Mouse (Mus musculus) MEL (cell line): ENCODE results near the gene Rangap1. TPM values are rescaled to one million over a fixed set of nuclear protein-coding genes. Genes with fewer than 3 reads are reported as not detected.

Experiments
- DNase-seq: peaks from one replicate; pipeline ENCODE4 v3.0.0; 2011; ENCODE audit warnings: low read depth, low spot score
- H3K27ac ChIP-seq: 2 replicates; pipeline ENCODE4 v1.5.1; 2012; ENCODE audit warnings: low read depth, mild to moderate bottlenecking, control low read depth, low read length, moderate library complexity; ENCODE audit not compliant: control insufficient read depth
- H3K27me3 ChIP-seq, 2 experiments: fragments of 150-350 bp in 1 of 2; sonication (generic) in 1 of 2; 2 replicates each; pipeline ENCODE4 v1.6.1; 2012; ENCODE audit warnings: low read length in 2 of 2, mild to moderate bottlenecking in 2 of 2, improper control_type of control experiment in 1 of 2, moderate library complexity in 1 of 2; ENCODE audit not compliant: insufficient read depth in 2 of 2, control insufficient read depth in 1 of 2
- H3K36me3 ChIP-seq, 2 experiments: 2 replicates each; pipeline ENCODE4 v1.6.1; 2012 to 2014; ENCODE audit warnings: low read length in 2 of 2, improper control_type of control experiment in 1 of 2, inconsistent platforms in 1 of 2, mild to moderate bottlenecking in 1 of 2; ENCODE audit not compliant: insufficient read depth in 2 of 2, control insufficient read depth in 1 of 2
- H3K4me1 ChIP-seq, 2 experiments: fragments of 150-350 bp in 1 of 2; sonication (generic) in 1 of 2; 2 replicates each; pipeline ENCODE4 v1.6.1; 2012; ENCODE audit warnings: low read length in 2 of 2, improper control_type of control experiment in 1 of 2, mild to moderate bottlenecking in 1 of 2; ENCODE audit not compliant: insufficient read depth in 2 of 2, control insufficient read depth in 1 of 2
- H3K4me3 ChIP-seq, 2 experiments: fragments of 150-350 bp in 1 of 2; sonication (generic) in 1 of 2; 2 replicates each; pipeline ENCODE4 v1.5.1; 2012; ENCODE audit warnings: low read depth in 2 of 2, low read length in 2 of 2, mild to moderate bottlenecking in 2 of 2, moderate library complexity in 2 of 2, control low read depth in 1 of 2, improper control_type of control experiment in 1 of 2; ENCODE audit not compliant: control insufficient read depth in 1 of 2, insufficient read depth in 1 of 2
- H3K79me2 ChIP-seq: 2 replicates; pipeline ENCODE4 v1.6.1; 2012; ENCODE audit warnings: mild to moderate bottlenecking, low read length, moderate library complexity; ENCODE audit not compliant: control insufficient read depth, poor library complexity, insufficient read depth
- H3K9ac ChIP-seq: 2 replicates; pipeline ENCODE4 v1.6.1; 2012; ENCODE audit warnings: low read depth, mild to moderate bottlenecking, control low read depth, low read length, moderate library complexity; ENCODE audit not compliant: control insufficient read depth, poor library complexity, severe bottlenecking
- H3K9me3 ChIP-seq: fragments of 150-350 bp; sonication (generic); replicated peaks from 2 replicates; pipeline ENCODE4 v1.6.1; 2012; ENCODE audit warnings: mild to moderate bottlenecking, low read length, improper control_type of control experiment, moderate library complexity; ENCODE audit not compliant: insufficient read depth
- CHD1 ChIP-seq: IDR thresholded peaks from 2 replicates; pipeline ENCODE4 v1.6.1; 2012; ENCODE audit warnings: low read depth, mild to moderate bottlenecking, inconsistent platforms, low read length, improper control_type of control experiment
- CTCF ChIP-seq, 3 experiments: IDR thresholded peaks in 2 of 3; conservative IDR thresholded peaks in 1 of 3; 2 replicates each; pipeline ENCODE4 v1.5.1; 2011 to 2012; ENCODE audit warnings: low read length in 3 of 3, low read depth in 2 of 3, mild to moderate bottlenecking in 2 of 3, improper control_type of control experiment in 1 of 3, inconsistent platforms in 1 of 3, mixed read lengths in 1 of 3, moderate library complexity in 1 of 3; ENCODE audit not compliant: control insufficient read depth in 1 of 3, insufficient read depth in 1 of 3, poor library complexity in 1 of 3, severe bottlenecking in 1 of 3
- GATA1 ChIP-seq: IDR thresholded peaks from 2 replicates; pipeline ENCODE4 v1.6.1; 2011; ENCODE audit warnings: low read depth, low read length, improper control_type of control experiment
- MAFK ChIP-seq: IDR thresholded peaks from 2 replicates; pipeline ENCODE4 v1.6.1; 2011; ENCODE audit warnings: low read depth, mild to moderate bottlenecking, low read length, improper control_type of control experiment, borderline replicate concordance
- MYB ChIP-seq: IDR thresholded peaks from 2 replicates; pipeline ENCODE4 v1.6.1; 2011; ENCODE audit warnings: mild to moderate bottlenecking, low read depth, low read length, improper control_type of control experiment
- MYC ChIP-seq: IDR thresholded peaks from 2 replicates; pipeline ENCODE4 v1.6.1; 2011; ENCODE audit warnings: low read depth, mild to moderate bottlenecking, low read length, improper control_type of control experiment, moderate library complexity
- NRF1 ChIP-seq: IDR thresholded peaks from 2 replicates; pipeline ENCODE4 v1.6.1; 2014; ENCODE audit warnings: low read depth, mild to moderate bottlenecking, inconsistent platforms, low read length, improper control_type of control experiment, moderate library complexity; ENCODE audit not compliant: poor library complexity, insufficient read depth, severe bottlenecking
- POLR2AphosphoS2 ChIP-seq: IDR thresholded peaks from 2 replicates; pipeline ENCODE4 v1.6.1; 2011; ENCODE audit warnings: low read length, improper control_type of control experiment
- RCOR1 ChIP-seq: IDR thresholded peaks from 2 replicates; pipeline ENCODE4 v1.6.1; 2012; ENCODE audit warnings: low read depth, mild to moderate bottlenecking, inconsistent platforms, low read length, improper control_type of control experiment
- SMC3 ChIP-seq: IDR thresholded peaks from 2 replicates; pipeline ENCODE4 v1.6.1; 2011; ENCODE audit warnings: low read depth, low read length, improper control_type of control experiment
- TAL1 ChIP-seq: IDR thresholded peaks from 2 replicates; pipeline ENCODE4 v1.6.1; 2012; ENCODE audit warnings: mild to moderate bottlenecking, inconsistent platforms, low read length, moderate library complexity, mixed read lengths
- polyA plus RNA-seq, 2 experiments: library from polyadenylated mRNA; stranded (reverse) in 1 of 2; unstranded in 1 of 2; fragments of >175 nt in 1 of 2; fragments of >200 nt in 1 of 2; gene quantifications; 2 replicates each; pipeline versions ENCODE4 v1.2.1 to v1.2.4; 2012; ENCODE audit warnings: low replicate concordance in 2 of 2, low read depth in 1 of 2; ENCODE audit not compliant: insufficient read length in 2 of 2, insufficient read depth in 1 of 2, missing spikeins in 1 of 2
- total RNA-seq: library from RNA; depleted of rRNA; stranded (reverse); fragments of 300-350 nt; gene quantifications from 2 replicates; pipeline ENCODE4 v1.2.3, GENCODE M21; 2012

Rangap1 gene
- total and polyA plus RNA-seq, 3 experiments, result 191 to 281 TPM; not detected in 1

- Histone ChIP-seq H3K4me1 (no peaks in the 10 kb centered on the region), H3K27me3 (no peaks in the 10 kb centered on the region), H3K9ac (no peak overlapping the region), H3K36me3 (no peaks in the 10 kb centered on the region; a peak in 1 of 4 replicates), H3K79me2 (no peaks in the 10 kb centered on the region), H3K4me3 (no peak overlapping the region)
- no peak for DNase-seq
- TF ChIP-seq CHD1, result no peak
- TF ChIP-seq NRF1, result no peak
- TF ChIP-seq POLR2AphosphoS2, result no peak
- TF ChIP-seq SMC3, result 0 out of 2 replicates have a peak, but pooled peaks have one; percentile 14
- TF ChIP-seq RCOR1, result no peak
- TF ChIP-seq CTCF (IDR thresholded peaks at IDR 0.05 in 2 of 3, conservative IDR thresholded peaks at IDR 0.05 in 1 of 3; ENCODE audit: control insufficient read depth in 1 of 3, insufficient read depth in 1 of 3, low read depth in 2 of 3, low read length in 3 of 3, poor library complexity in 1 of 3, severe bottlenecking in 1 of 3), result peak in 1 of 3 experiments; percentile 24; a peak in 1 of 6 replicates
- TF ChIP-seq, all 39 proteins: peak for 2
- H3K27ac ChIP-seq, result no peak overlapping the region
- H3K9me3 ChIP-seq, result no peaks in the 10 kb centered on the region
Measured at GRCm38 (mm10) chr15:81784762-81785161, 39.4 kb upstream of the Rangap1 start.

GRCm38 (mm10) chr15:81781816-81782215 lies 36.5 kb upstream of the Rangap1 start:
- DNase-seq, result no peak

GRCm38 (mm10) chr15:81776631-81777422 lies 31.5 kb upstream of the Rangap1 start:
- DNase-seq, result peak; percentile 51
- H3K4me3 ChIP-seq, result no peak overlapping the region
- no peaks in the 10 kb centered on the region for H3K9me3 ChIP-seq
- no peaks in the 10 kb centered on the region for H3K79me2 ChIP-seq
- no peaks in the 10 kb centered on the region for H3K27me3 ChIP-seq
- 0 out of 2 replicates have a peak, but pooled peaks have one; percentile 19 for TF ChIP-seq MYC
- TF ChIP-seq GATA1, result peak; percentile 54
- TF ChIP-seq MAFK, result peak; percentile 80
- TF ChIP-seq TAL1, result no peak
- H3K36me3 ChIP-seq, result no peaks in the 10 kb centered on the region; a peak in 1 of 4 replicates
- H3K9ac ChIP-seq, result no peak overlapping the region
- H3K27ac ChIP-seq, result no peak overlapping the region
- peaks cover 0 to 9% of the 10 kb centered on the region in 2 experiments; a peak in 2 of 4 replicates for H3K4me1 ChIP-seq

More at GRCm38 (mm10) chr15:81781816-81782215, 36.5 kb upstream of the Rangap1 start:
- Histone ChIP-seq H3K36me3 (no peaks in the 10 kb centered on the region; a peak in 1 of 4 replicates), H3K9ac (no peak overlapping the region), H3K4me1 (peaks cover 0 to 4% of the 10 kb centered on the region in 2 experiments; a peak in 2 of 4 replicates), H3K27ac (no peak overlapping the region), H3K27me3 (no peaks in the 10 kb centered on the region), H3K9me3 (no peaks in the 10 kb centered on the region), H3K4me3 (no peak overlapping the region), H3K79me2 (no peaks in the 10 kb centered on the region)
- TF ChIP-seq NRF1 (no peak), TAL1 (no peak), MYB (no peak)
